Mouse (Mus musculus): ENCODE measurements around the gene Tcirg1. TPM values are rescaled to one million over a fixed set of nuclear protein-coding genes. Genes with fewer than 3 reads are reported as not detected.

Gene Tcirg1
- 34.8 and 40.5 TPM in 2 replicates for polyA plus RNA-seq (2014; fragmentation: Nextera tagmentation; extraction: Ambion mirVana)

DNA sequence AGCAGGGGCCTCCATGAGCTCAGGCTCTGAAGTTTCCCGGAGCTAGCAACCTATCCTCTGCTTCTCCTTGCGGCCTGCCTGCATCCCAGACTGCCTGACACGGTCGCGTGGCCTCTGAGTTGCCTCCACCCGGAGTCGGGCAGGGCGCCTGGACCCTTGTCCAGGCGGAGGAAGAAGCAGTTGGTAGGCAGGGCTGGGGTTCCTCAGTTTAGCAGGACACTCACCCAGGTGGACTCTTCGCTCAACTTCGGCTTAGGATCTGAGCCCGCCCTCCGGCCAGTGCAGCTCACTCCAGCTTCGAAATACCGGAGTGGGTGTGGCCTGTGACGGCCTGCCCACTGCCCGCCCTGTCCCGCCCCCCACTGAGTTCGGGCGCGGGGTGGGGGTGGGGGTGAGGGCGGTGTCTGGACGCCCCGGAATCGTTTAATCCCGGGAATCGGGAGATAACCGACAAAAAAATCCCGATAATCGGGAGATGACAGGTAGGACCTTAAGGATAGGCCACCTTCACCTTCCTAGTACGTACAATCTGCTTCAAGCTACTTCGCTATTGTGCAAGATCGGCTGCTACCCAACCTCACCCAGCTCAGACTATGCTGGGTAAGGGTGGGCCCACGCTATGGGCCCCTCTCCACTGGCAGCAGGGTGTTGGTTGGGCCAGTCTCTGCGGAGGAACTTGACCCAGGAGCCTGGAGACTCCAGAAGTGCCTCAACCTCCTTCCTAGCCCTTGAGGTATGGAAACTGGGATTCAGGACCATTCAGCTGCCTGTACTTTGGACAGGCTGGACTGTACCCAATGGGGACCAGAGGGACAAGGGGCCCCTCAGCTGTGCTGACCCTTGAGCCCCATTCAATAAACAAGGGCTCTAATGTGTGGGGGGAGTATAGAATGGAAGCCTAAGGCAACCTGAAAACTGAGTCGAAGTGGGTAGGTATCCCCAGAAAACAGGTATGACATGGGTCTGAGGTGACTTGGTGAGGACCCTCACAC lies at the start of gene Tcirg1:
Gene Tcirg1, minus strand, starts transcription at position 339 of the 992 bp plus-strand sequence.
- Histone ChIP-seq H3K27ac (ENCODE audit: low read depth) (peak within 1 kb of the TSS; percentile 59; the same call in 1 of the 2 replicates), H3K27me3 (replicated peaks; ENCODE audit: control insufficient read depth, insufficient read depth, low read length) (no peaks in the 10 kb centered on the region), H3K4me1 (replicated peaks; ENCODE audit: control insufficient read depth, insufficient read depth, low read length) (peaks cover 28% of the 10 kb centered on the region), H3K4me2 (ENCODE audit: low read length) (peak within 1 kb of the TSS; percentile 84), H3K9ac (ENCODE audit: low read length) (peak within 1 kb of the TSS; percentile 65), H3K36me3 (ENCODE audit: control insufficient read depth, insufficient read depth, low read length) (peaks cover 51% of the 10 kb centered on the region), H3K4me3 (ENCODE audit: low read depth, low read length) (peak within 1 kb of the TSS; percentile 79), H3K9me3 (ENCODE audit: control insufficient read depth, low read length) (no peaks in the 10 kb centered on the region)
- ATAC-seq (replicated peaks; ENCODE audit: low FRiP score, low TSS enrichment, low read depth) (peak; percentile 86), DNase-seq (ENCODE audit: low spot score) (peak; percentile 88)
- WGBS = 3% methylated on average over 36 of the region's 36 CpGs

DNA sequence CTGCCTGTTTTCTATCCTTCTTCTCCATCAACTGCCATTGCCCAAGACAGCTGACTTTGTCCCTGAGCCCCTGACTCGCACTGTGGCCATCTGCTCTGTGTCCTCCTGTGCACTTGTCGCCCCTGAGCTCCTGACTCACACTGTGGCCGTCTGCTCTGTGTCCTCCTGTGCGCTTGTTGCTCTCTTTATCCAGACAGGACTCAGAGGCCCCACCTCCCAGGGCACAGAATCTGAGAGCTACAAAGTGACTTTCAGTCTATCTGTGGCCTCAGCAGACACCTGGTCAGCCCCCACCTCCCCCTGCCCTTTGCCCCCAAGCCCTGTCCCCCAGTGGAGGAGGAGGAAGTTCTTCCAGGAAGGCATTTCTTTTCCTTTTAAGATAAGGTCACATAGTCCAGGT lies 48.9 kb upstream of the Tcirg1 start:
- H3K27ac ChIP-seq (ENCODE audit: low read depth) = no peak overlapping the region
- no peak overlapping the region for H3K4me2 ChIP-seq (ENCODE audit: low read length)
- no peak overlapping the region for H3K4me3 ChIP-seq (ENCODE audit: low read depth, low read length)
- H3K4me1 ChIP-seq (replicated peaks; ENCODE audit: control insufficient read depth, insufficient read depth, low read length) = no peaks in the 10 kb centered on the region
- WGBS = 51% methylated on average over 4 of the region's 4 CpGs
- no peaks in the 10 kb centered on the region for H3K27me3 ChIP-seq (replicated peaks; ENCODE audit: control insufficient read depth, insufficient read depth, low read length)
- no peaks in the 10 kb centered on the region for H3K9me3 ChIP-seq (ENCODE audit: control insufficient read depth, low read length)
- ATAC-seq (replicated peaks; ENCODE audit: low FRiP score, low TSS enrichment, low read depth) (no peak), DNase-seq (ENCODE audit: low spot score) (no peak)
- no peak overlapping the region for H3K9ac ChIP-seq (ENCODE audit: low read length)
- no peaks in the 10 kb centered on the region for H3K36me3 ChIP-seq (ENCODE audit: control insufficient read depth, insufficient read depth, low read length)

DNA sequence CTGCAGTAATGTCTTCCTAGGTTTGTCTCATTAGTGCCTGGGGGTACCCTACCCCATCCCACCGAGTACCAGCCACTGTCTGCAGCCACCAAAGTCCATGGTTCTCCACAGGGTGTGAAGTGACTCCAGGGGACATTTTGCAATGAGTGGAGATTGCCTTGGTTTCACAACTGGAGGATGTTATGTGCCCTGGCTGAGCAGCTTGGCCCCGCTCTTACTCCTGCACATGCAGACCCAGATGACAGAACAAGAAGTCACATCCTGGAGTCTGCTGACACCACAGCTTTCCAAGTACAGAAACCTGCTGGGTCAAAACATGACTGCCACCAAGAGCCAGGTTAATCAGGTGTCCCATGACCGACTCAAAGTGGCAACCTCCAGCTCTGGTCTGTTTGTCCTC lies 48.1 kb upstream of the Tcirg1 start:
- no peaks in the 10 kb centered on the region for H3K36me3 ChIP-seq (ENCODE audit: control insufficient read depth, insufficient read depth, low read length)
- no peaks in the 10 kb centered on the region for H3K27me3 ChIP-seq (replicated peaks; ENCODE audit: control insufficient read depth, insufficient read depth, low read length)
- H3K9me3 ChIP-seq (ENCODE audit: control insufficient read depth, low read length) = no peaks in the 10 kb centered on the region
- no peak overlapping the region for H3K9ac ChIP-seq (ENCODE audit: low read length)
- H3K4me1 ChIP-seq (replicated peaks; ENCODE audit: control insufficient read depth, insufficient read depth, low read length) = no peaks in the 10 kb centered on the region
- H3K4me2 ChIP-seq (ENCODE audit: low read length) = no peak overlapping the region
- no peak for DNase-seq (ENCODE audit: low spot score)
- 79% methylated on average over 3 of the region's 3 CpGs for WGBS
- no peak overlapping the region for H3K4me3 ChIP-seq (ENCODE audit: low read depth, low read length)
- no peak for ATAC-seq (replicated peaks; ENCODE audit: low FRiP score, low TSS enrichment, low read depth)
- H3K27ac ChIP-seq (ENCODE audit: low read depth) = no peak overlapping the region

DNA sequence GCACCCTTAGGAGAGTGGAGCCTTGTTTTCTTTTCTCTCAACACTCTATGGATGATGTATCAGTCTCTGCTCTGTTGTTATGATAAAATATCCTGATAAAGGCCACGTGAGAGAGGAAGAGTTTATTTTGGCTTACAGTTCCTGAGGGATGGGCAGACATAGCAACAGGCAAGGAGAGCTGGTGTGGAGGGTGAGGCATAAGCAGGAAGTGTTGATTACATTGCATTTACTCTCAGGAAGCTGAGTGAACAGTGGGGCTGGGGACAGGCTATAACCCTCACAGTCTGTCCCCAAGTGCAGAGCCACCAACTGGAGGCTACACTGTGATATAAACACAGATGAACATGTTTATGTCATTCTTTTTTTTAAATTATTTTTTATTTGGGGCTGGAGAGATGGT lies 45.2 kb upstream of the Tcirg1 start:
- DNase-seq (ENCODE audit: low spot score) = no peak
- Histone ChIP-seq H3K4me1 (replicated peaks; ENCODE audit: control insufficient read depth, insufficient read depth, low read length) (no peaks in the 10 kb centered on the region), H3K4me3 (ENCODE audit: low read depth, low read length) (no peak overlapping the region), H3K27me3 (replicated peaks; ENCODE audit: control insufficient read depth, insufficient read depth, low read length) (no peaks in the 10 kb centered on the region), H3K9ac (ENCODE audit: low read length) (no peak overlapping the region), H3K36me3 (ENCODE audit: control insufficient read depth, insufficient read depth, low read length) (no peaks in the 10 kb centered on the region), H3K27ac (ENCODE audit: low read depth) (no peak overlapping the region), H3K4me2 (ENCODE audit: low read length) (no peak overlapping the region), H3K9me3 (ENCODE audit: control insufficient read depth, low read length) (no peaks in the 10 kb centered on the region)
- WGBS = 27% methylated on average over 1 of the region's 1 CpGs
- no peak for ATAC-seq (replicated peaks; ENCODE audit: low FRiP score, low TSS enrichment, low read depth)

DNA sequence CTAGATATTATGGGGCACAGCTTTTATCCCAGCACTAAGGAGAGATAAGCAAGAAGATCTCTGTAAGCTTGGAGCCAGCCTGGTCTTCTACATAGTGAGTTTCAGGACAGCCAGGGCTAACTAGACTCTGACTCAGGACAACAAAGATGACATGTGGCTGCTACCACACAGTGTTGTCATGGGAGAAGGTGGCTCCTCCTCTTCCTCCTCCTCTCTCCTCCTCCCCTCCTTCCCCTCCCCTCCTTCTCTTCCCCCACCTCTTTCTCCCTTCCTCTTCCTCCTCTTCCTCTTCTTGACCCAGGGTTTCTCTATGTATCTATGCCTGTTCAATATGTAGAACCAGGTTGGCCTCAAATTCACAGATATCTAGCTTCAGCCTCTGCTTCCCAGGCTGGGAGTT lies 44.5 kb upstream of the Tcirg1 start:
- H3K9ac ChIP-seq (ENCODE audit: low read length) = no peak overlapping the region
- no peak for ATAC-seq (replicated peaks; ENCODE audit: low FRiP score, low TSS enrichment, low read depth)
- no peak overlapping the region for H3K4me3 ChIP-seq (ENCODE audit: low read depth, low read length)

DNA sequence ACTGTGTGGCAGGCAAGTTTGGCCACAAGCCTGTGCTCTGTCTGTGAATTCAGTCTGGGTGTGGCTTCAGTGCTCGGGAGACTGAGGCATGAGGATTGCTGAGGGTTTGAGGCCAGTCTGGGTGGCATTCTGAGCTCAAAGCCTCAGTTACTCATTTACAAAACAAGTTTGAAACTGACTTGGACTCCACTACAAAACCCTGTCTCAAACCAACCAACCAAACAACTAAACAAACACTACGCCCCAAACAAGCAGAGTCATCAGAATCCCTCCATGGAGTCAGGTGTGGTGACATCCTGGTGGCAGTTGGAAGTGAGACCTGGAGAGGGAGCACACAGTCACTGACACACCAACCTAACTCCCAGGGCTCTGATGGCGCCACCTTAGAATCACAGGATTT lies 43.4 kb upstream of the Tcirg1 start:
- H3K4me3 ChIP-seq (ENCODE audit: low read depth, low read length) = no peak overlapping the region
- H3K27me3 ChIP-seq (replicated peaks; ENCODE audit: control insufficient read depth, insufficient read depth, low read length) = no peaks in the 10 kb centered on the region
- no peaks in the 10 kb centered on the region for H3K36me3 ChIP-seq (ENCODE audit: control insufficient read depth, insufficient read depth, low read length)
- ATAC-seq (replicated peaks; ENCODE audit: low FRiP score, low TSS enrichment, low read depth) (no peak), DNase-seq (ENCODE audit: low spot score) (no peak)
- no peak overlapping the region for H3K9ac ChIP-seq (ENCODE audit: low read length)
- WGBS = 85% methylated on average over 3 of the region's 3 CpGs
- H3K4me1 ChIP-seq (replicated peaks; ENCODE audit: control insufficient read depth, insufficient read depth, low read length) = no peaks in the 10 kb centered on the region
- no peaks in the 10 kb centered on the region for H3K9me3 ChIP-seq (ENCODE audit: control insufficient read depth, low read length)
- no peak overlapping the region for H3K27ac ChIP-seq (ENCODE audit: low read depth)
- H3K4me2 ChIP-seq (ENCODE audit: low read length) = no peak overlapping the region

More for the DNA sequence above, 44.5 kb upstream of the Tcirg1 start:
- no peaks in the 10 kb centered on the region for H3K27me3 ChIP-seq (replicated peaks; ENCODE audit: control insufficient read depth, insufficient read depth, low read length)
- no peaks in the 10 kb centered on the region for H3K4me1 ChIP-seq (replicated peaks; ENCODE audit: control insufficient read depth, insufficient read depth, low read length)
- no peak overlapping the region for H3K4me2 ChIP-seq (ENCODE audit: low read length)
- H3K36me3 ChIP-seq (ENCODE audit: control insufficient read depth, insufficient read depth, low read length) = no peaks in the 10 kb centered on the region
- H3K9me3 ChIP-seq (ENCODE audit: control insufficient read depth, low read length) = no peaks in the 10 kb centered on the region
- DNase-seq (ENCODE audit: low spot score) = no peak
- H3K27ac ChIP-seq (ENCODE audit: low read depth) = no peak overlapping the region

DNA sequence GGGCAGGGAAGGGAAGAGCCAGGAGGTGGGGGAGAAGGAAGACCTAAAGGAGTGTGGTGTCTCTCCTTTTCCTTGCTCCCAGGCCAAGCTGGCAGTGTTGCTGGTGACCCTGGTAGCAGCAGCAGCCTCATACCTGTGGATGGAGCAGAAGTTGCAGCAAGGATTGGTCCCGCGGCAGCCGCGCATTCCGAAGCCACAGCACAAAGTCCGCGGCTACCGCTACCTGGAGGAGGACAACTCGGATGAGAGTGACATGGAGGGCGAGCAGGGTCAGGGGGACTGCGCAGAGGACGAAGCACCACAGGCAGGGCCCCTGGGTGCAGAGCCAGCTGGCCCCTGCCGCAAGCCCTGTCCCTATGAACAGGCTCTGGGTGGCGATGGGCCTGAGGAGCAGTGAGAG lies 41.6 kb upstream of the Tcirg1 start:
- DNase-seq (ENCODE audit: low spot score) (no peak), ATAC-seq (replicated peaks; ENCODE audit: low FRiP score, low TSS enrichment, low read depth) (no peak)
- Histone ChIP-seq H3K4me2 (ENCODE audit: low read length) (no peak overlapping the region), H3K9me3 (ENCODE audit: control insufficient read depth, low read length) (no peaks in the 10 kb centered on the region), H3K4me3 (ENCODE audit: low read depth, low read length) (no peak overlapping the region), H3K36me3 (ENCODE audit: control insufficient read depth, insufficient read depth, low read length) (no peaks in the 10 kb centered on the region), H3K9ac (ENCODE audit: low read length) (no peak overlapping the region), H3K27ac (ENCODE audit: low read depth) (no peak overlapping the region), H3K27me3 (replicated peaks; ENCODE audit: control insufficient read depth, insufficient read depth, low read length) (no peaks in the 10 kb centered on the region), H3K4me1 (replicated peaks; ENCODE audit: control insufficient read depth, insufficient read depth, low read length) (no peaks in the 10 kb centered on the region)
- WGBS = 72% methylated on average over 14 of the region's 14 CpGs

DNA sequence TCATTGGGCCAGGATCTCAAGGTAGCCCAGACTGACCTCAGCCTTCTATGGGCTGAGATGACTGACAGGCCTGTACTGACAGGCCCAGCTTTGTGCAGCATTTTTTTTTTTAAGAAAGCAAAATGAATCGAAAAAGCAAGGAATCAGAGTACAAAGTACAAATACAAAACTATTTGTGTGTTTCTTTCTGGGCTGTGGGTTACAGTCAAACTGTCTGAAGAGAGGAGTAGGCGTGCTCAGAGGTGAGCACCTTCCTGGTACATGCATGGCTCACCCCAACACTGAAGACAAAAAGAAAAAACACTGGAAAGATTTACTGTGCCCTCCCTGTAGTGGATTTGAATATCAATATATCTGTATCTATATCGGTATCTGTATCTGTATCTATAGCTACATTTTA lies 40.9 kb upstream of the Tcirg1 start:
- H3K9ac ChIP-seq (ENCODE audit: low read length) = no peak overlapping the region
- H3K27me3 ChIP-seq (replicated peaks; ENCODE audit: control insufficient read depth, insufficient read depth, low read length) = no peaks in the 10 kb centered on the region
- H3K4me2 ChIP-seq (ENCODE audit: low read length) = no peak overlapping the region
- H3K27ac ChIP-seq (ENCODE audit: low read depth) = no peak overlapping the region
- 84% methylated on average over 3 of the region's 3 CpGs for WGBS
- DNase-seq (ENCODE audit: low spot score) = no peak
- H3K9me3 ChIP-seq (ENCODE audit: control insufficient read depth, low read length) = no peaks in the 10 kb centered on the region
- no peaks in the 10 kb centered on the region for H3K36me3 ChIP-seq (ENCODE audit: control insufficient read depth, insufficient read depth, low read length)
- ATAC-seq (replicated peaks; ENCODE audit: low FRiP score, low TSS enrichment, low read depth) = no peak
- no peaks in the 10 kb centered on the region for H3K4me1 ChIP-seq (replicated peaks; ENCODE audit: control insufficient read depth, insufficient read depth, low read length)
- no peak overlapping the region for H3K4me3 ChIP-seq (ENCODE audit: low read depth, low read length)

DNA sequence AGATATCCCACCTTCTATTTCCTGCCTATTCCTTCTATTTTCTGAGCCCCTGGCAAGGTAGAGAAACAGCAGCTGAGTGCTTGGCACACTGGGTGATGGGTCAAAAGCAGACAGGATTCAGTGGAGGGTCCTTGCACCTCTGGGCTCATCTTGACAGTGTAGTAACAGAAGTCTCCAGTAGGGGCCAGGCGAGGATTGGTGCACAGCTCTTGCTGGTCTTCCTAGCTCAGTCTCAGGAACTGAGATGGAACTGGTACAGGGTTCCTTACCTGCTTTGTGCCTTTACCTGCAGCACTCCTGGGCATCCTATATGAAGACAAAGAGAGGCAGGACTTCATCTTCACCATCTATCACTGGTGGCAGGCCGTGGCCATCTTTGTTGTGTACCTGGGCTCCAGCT lies 39.8 kb upstream of the Tcirg1 start:
- ATAC-seq (replicated peaks; ENCODE audit: low FRiP score, low TSS enrichment, low read depth) (peak; percentile 54; the same call in 1 of the 2 replicates), DNase-seq (ENCODE audit: low spot score) (peak; percentile 86)
- H3K9ac ChIP-seq (ENCODE audit: low read length) = no peak overlapping the region
- 11% methylated on average over 2 of the region's 2 CpGs for WGBS
- H3K36me3 ChIP-seq (ENCODE audit: control insufficient read depth, insufficient read depth, low read length) = no peaks in the 10 kb centered on the region
- no peak overlapping the region for H3K4me2 ChIP-seq (ENCODE audit: low read length)
- no peaks in the 10 kb centered on the region for H3K9me3 ChIP-seq (ENCODE audit: control insufficient read depth, low read length)
- no peaks in the 10 kb centered on the region for H3K27me3 ChIP-seq (replicated peaks; ENCODE audit: control insufficient read depth, insufficient read depth, low read length)
- no peak overlapping the region for H3K27ac ChIP-seq (ENCODE audit: low read depth)
- no peaks in the 10 kb centered on the region for H3K4me1 ChIP-seq (replicated peaks; ENCODE audit: control insufficient read depth, insufficient read depth, low read length)
- H3K4me3 ChIP-seq (ENCODE audit: low read depth, low read length) = no peak overlapping the region
